Mouse (Mus musculus) neural tube, embryonic 12.5 days (tissue): ENCODE data around the gene Tmem63a. TPM values are rescaled to one million over a fixed set of nuclear protein-coding genes. Genes with fewer than 3 reads are reported as not detected.
"Not testable (repeated sequence)": the region's sequence is repeated elsewhere in the genome, so short reads cannot be mapped to it uniquely, and the experiment has no call there.

Experiments
- ATAC-seq: fragments of 200-750 bp; cut with Nextera tagmentation; 2 replicates; pipeline ENCODE4 v1.8.0; 2017; ENCODE audit warnings: low read depth, mild to moderate bottlenecking, moderate TSS enrichment, moderate library complexity; ENCODE audit not compliant: low FRiP score
- H3K27ac ChIP-seq: fragments of 300-500 bp; sonication (generic); 2 replicates; pipeline ENCODE4 v1.5.1; 2016
- H3K27me3 ChIP-seq: fragments of 300-500 bp; sonication (generic); replicated peaks from 2 replicates; pipeline ENCODE4 v1.6.1; 2016; ENCODE audit warnings: mild to moderate bottlenecking
- H3K36me3 ChIP-seq: fragments of 300-500 bp; sonication (generic); 2 replicates; pipeline ENCODE4 v1.6.1; 2016; ENCODE audit warnings: mild to moderate bottlenecking
- H3K4me1 ChIP-seq: fragments of 300-500 bp; sonication (generic); 2 replicates; pipeline ENCODE4 v1.6.1; 2016
- H3K4me2 ChIP-seq: fragments of 300-500 bp; sonication (generic); replicated peaks from 2 replicates; pipeline ENCODE4 v1.6.1; 2016; ENCODE audit warnings: mild to moderate bottlenecking
- H3K4me3 ChIP-seq: fragments of 300-500 bp; sonication (generic); 2 replicates; pipeline ENCODE4 v1.5.1; 2016
- H3K9ac ChIP-seq: fragments of 300-500 bp; sonication (generic); 2 replicates; pipeline ENCODE4 v1.6.1; 2016; ENCODE audit warnings: mild to moderate bottlenecking
- H3K9me3 ChIP-seq: fragments of 300-500 bp; sonication (generic); 2 replicates; pipeline ENCODE4 v1.6.1; 2016; ENCODE audit warnings: mild to moderate bottlenecking
- WGBS: fragments of 180-500 bp; shearing (Covaris S2); methylation state at CpG from one replicate; pipeline ENCODE4 v1.1.7; 2016; 5-methylcytosine and 5-hydroxymethylcytosine counted together
- polyA plus RNA-seq: library from polyadenylated mRNA; unstranded; fragments of >200 nt; fragmentation: Nextera tagmentation; extraction: Ambion mirVana; gene quantifications from 2 replicates; pipeline ENCODE4 v1.2.1, GENCODE M21; 2016

Gene Tmem63a
- polyA plus RNA-seq, 1 experiment from 2014 or later: 3.9 TPM

- Histone ChIP-seq H3K27ac (no peak overlapping the region; the same call in 1 of the 2 replicates), H3K4me3 (no peak overlapping the region), H3K4me2 (no peak overlapping the region), H3K4me1 (peaks cover 10% of the 10 kb centered on the region; the same call in 1 of the 2 replicates), H3K36me3 (no peaks in the 10 kb centered on the region), H3K9ac (no peak overlapping the region), H3K9me3 (no peaks in the 10 kb centered on the region), H3K27me3 (peaks cover 48% of the 10 kb centered on the region)
- 7% methylated on average over 6 of the region's 6 CpGs for WGBS
- peak; percentile 51; the same call in 1 of the 2 replicates for ATAC-seq
Observed at GRCm38 (mm10) chr1:180933659-180934058, 8.5 kb upstream of the Tmem63a start.

GRCm38 (mm10) chr1:180934467-180935419 lies 7.4 kb upstream of the Tmem63a start, which contains the start of gene Lefty1:
Gene Lefty1, plus strand, starts transcription at chr1:180935022.
- H3K27ac ChIP-seq: no peak within 1 kb of the TSS
- ATAC-seq: no peak
- no peak within 1 kb of the TSS for H3K4me3 ChIP-seq
- peaks cover 48% of the 10 kb centered on the region for H3K27me3 ChIP-seq
- H3K9me3 ChIP-seq: no peaks in the 10 kb centered on the region
- no peak within 1 kb of the TSS for H3K4me2 ChIP-seq
- no peak within 1 kb of the TSS for H3K9ac ChIP-seq
- 8% methylated on average over 21 of the region's 21 CpGs for WGBS
- peaks cover 10% of the 10 kb centered on the region; the same call in 1 of the 2 replicates for H3K4me1 ChIP-seq
- H3K36me3 ChIP-seq: no peaks in the 10 kb centered on the region

GRCm38 (mm10) chr1:180936610-180937398 lies 5.3 kb upstream of the Tmem63a start:
- ATAC-seq: peak; percentile 46; the same call in 1 of the 2 replicates
- WGBS: 2% methylated on average over 40 of the region's 41 CpGs
- not testable (repeated sequence) for H3K36me3 ChIP-seq, H3K9ac ChIP-seq, H3K9me3 ChIP-seq, H3K27ac ChIP-seq
- peaks cover 19% of the 10 kb centered on the region for H3K4me1 ChIP-seq
- peak overlapping the region; percentile 5; the same call in 1 of the 2 replicates for H3K4me3 ChIP-seq
- H3K4me2 ChIP-seq: peak overlapping the region; percentile 51
- peaks cover 69% of the 10 kb centered on the region for H3K27me3 ChIP-seq

- not testable (repeated sequence) for H3K27ac ChIP-seq, H3K4me3 ChIP-seq, H3K9ac ChIP-seq, H3K4me2 ChIP-seq, ATAC-seq, H3K36me3 ChIP-seq, H3K9me3 ChIP-seq
- Histone ChIP-seq H3K27me3 (peaks cover 76% of the 10 kb centered on the region), H3K4me1 (peaks cover 22% of the 10 kb centered on the region)
- 15% methylated on average over 13 of the region's 13 CpGs for WGBS
Observed at GRCm38 (mm10) chr1:180937631-180938030, 4.5 kb upstream of the Tmem63a start.

- H3K9ac ChIP-seq, H3K4me3 ChIP-seq, H3K9me3 ChIP-seq, H3K36me3 ChIP-seq, H3K4me2 ChIP-seq, ATAC-seq, H3K27ac ChIP-seq: not testable (repeated sequence)
- WGBS: 84% methylated on average over 2 of the region's 2 CpGs
- Histone ChIP-seq H3K4me1 (peaks cover 16% of the 10 kb centered on the region), H3K27me3 (peaks cover 80% of the 10 kb centered on the region)
Observed at GRCm38 (mm10) chr1:180938781-180939180, 3.4 kb upstream of the Tmem63a start.

GRCm38 (mm10) chr1:180940776-180941460 lies 1.2 kb upstream of the Tmem63a start:
- Histone ChIP-seq H3K9me3 (no peaks in the 10 kb centered on the region), H3K4me3 (no peak overlapping the region), H3K36me3 (no peaks in the 10 kb centered on the region), H3K27ac (no peak overlapping the region), H3K4me2 (peak overlapping the region; percentile 96), H3K27me3 (peaks cover 69% of the 10 kb centered on the region), H3K9ac (no peak overlapping the region), H3K4me1 (peaks cover 21% of the 10 kb centered on the region)
- WGBS: 82% methylated on average over 7 of the region's 7 CpGs
- ATAC-seq: no peak

- Histone ChIP-seq H3K9ac (peak overlapping the region; percentile 57), H3K27me3 (peaks cover 62% of the 10 kb centered on the region), H3K36me3 (no peaks in the 10 kb centered on the region), H3K4me3 (peak overlapping the region; percentile 64), H3K4me1 (peaks cover 24% of the 10 kb centered on the region), H3K4me2 (peak overlapping the region; percentile 96), H3K27ac (no peak overlapping the region), H3K9me3 (no peaks in the 10 kb centered on the region)
- no peak; the same call in 1 of the 2 replicates for ATAC-seq
- WGBS: 2% methylated on average over 18 of the region's 18 CpGs
Observed at GRCm38 (mm10) chr1:180941726-180942125, 418 bp upstream of the Tmem63a start.

- Histone ChIP-seq H3K4me3 (peak overlapping the region; percentile 64), H3K9ac (peak overlapping the region; percentile 57), H3K9me3 (no peaks in the 10 kb centered on the region), H3K27ac (no peak overlapping the region), H3K4me1 (peaks cover 24% of the 10 kb centered on the region), H3K27me3 (peaks cover 49% of the 10 kb centered on the region), H3K36me3 (no peaks in the 10 kb centered on the region), H3K4me2 (peak overlapping the region; percentile 96)
- ATAC-seq: no peak
- WGBS: 46% methylated on average over 11 of the region's 11 CpGs
Observed at GRCm38 (mm10) chr1:180943032-180943644, 994 bp downstream of the Tmem63a start.

- no peak overlapping the region for H3K9ac ChIP-seq
- ATAC-seq: no peak
- WGBS: 83% methylated on average over 1 of the region's 1 CpGs
- no peaks in the 10 kb centered on the region for H3K9me3 ChIP-seq
- H3K27ac ChIP-seq: no peak overlapping the region
- H3K27me3 ChIP-seq: peaks cover 49% of the 10 kb centered on the region
- H3K4me2 ChIP-seq: no peak overlapping the region
- peaks cover 24% of the 10 kb centered on the region for H3K4me1 ChIP-seq
- H3K36me3 ChIP-seq: no peaks in the 10 kb centered on the region
- H3K4me3 ChIP-seq: no peak overlapping the region
Observed at GRCm38 (mm10) chr1:180943896-180944295, 1.8 kb downstream of the Tmem63a start.

- Histone ChIP-seq H3K9ac (no peak overlapping the region), H3K9me3 (no peaks in the 10 kb centered on the region), H3K36me3 (no peaks in the 10 kb centered on the region), H3K4me3 (no peak overlapping the region), H3K27ac (no peak overlapping the region), H3K27me3 (peaks cover 49% of the 10 kb centered on the region), H3K4me1 (peaks cover 24% of the 10 kb centered on the region), H3K4me2 (no peak overlapping the region)
- 71% methylated on average over 4 of the region's 4 CpGs for WGBS
- ATAC-seq: no peak
Observed at GRCm38 (mm10) chr1:180944553-180944952, 2.4 kb downstream of the Tmem63a start.
